Mouse (Mus musculus): ENCODE measurements at regions not wholly inside any gene's neighbourhood (a gene's known extent, or its start where the extent isn't known, plus 50 kb on each side); places are given as distances from the start of the nearest gene placed in this dataset.

DNA sequence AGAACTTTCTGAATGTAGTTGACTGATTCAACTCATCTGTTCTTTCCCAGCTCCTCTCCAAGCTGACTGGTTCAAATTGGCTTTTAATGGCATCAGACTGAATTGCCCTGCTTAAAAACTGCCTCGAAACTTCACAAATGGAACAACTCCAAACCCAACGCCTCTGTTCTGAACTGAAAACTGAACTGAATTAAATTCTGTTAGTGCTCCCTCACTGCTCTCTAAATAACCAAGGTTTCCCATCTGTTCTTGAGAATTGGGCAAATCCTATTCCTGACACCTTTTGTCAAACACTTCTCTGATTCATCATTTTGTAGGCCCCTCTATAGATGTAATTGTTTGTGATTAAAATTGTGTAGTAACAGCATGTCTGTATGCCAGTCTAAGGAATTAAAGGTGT is 932.2 kb upstream of the B3galt2 start:
- ATAC-seq (replicated peaks; ENCODE audit: low FRiP score) (no peak), DNase-seq (ENCODE audit: low spot score) (no peak)
- no peak overlapping the region for H3K4me2 ChIP-seq
- no peaks in the 10 kb centered on the region for H3K9me3 ChIP-seq (ENCODE audit: control insufficient read depth, low read length)
- no peaks in the 10 kb centered on the region for H3K36me3 ChIP-seq (ENCODE audit: control insufficient read depth, insufficient read depth, low read length)
- H3K9ac ChIP-seq (ENCODE audit: low read depth, low read length), result no peak overlapping the region
- no peak overlapping the region for H3K4me3 ChIP-seq (ENCODE audit: low read depth, low read length)
- H3K4me1 ChIP-seq (replicated peaks; ENCODE audit: control insufficient read depth, insufficient read depth, low read length), result no peaks in the 10 kb centered on the region
- no peak overlapping the region for H3K27ac ChIP-seq (ENCODE audit: low read depth, low read length)
- WGBS, result 77% methylated on average over 2 of the region's 2 CpGs
- H3K27me3 ChIP-seq (replicated peaks; ENCODE audit: control insufficient read depth, insufficient read depth, low read length), result no peaks in the 10 kb centered on the region

GRCm38 (mm10) chr1:142730259-142730658 is 910.2 kb upstream of the B3galt2 start:
- DNase-seq (ENCODE audit: low spot score) (no peak), ATAC-seq (replicated peaks; ENCODE audit: low FRiP score) (no peak)
- Histone ChIP-seq H3K27ac (ENCODE audit: low read depth, low read length) (no peak overlapping the region), H3K4me2 (no peak overlapping the region), H3K4me1 (replicated peaks; ENCODE audit: control insufficient read depth, insufficient read depth, low read length) (no peaks in the 10 kb centered on the region), H3K9me3 (ENCODE audit: control insufficient read depth, low read length) (no peaks in the 10 kb centered on the region), H3K36me3 (ENCODE audit: control insufficient read depth, insufficient read depth, low read length) (no peaks in the 10 kb centered on the region), H3K4me3 (ENCODE audit: low read depth, low read length) (no peak overlapping the region), H3K27me3 (replicated peaks; ENCODE audit: control insufficient read depth, insufficient read depth, low read length) (no peaks in the 10 kb centered on the region), H3K9ac (ENCODE audit: low read depth, low read length) (no peak overlapping the region)

DNA sequence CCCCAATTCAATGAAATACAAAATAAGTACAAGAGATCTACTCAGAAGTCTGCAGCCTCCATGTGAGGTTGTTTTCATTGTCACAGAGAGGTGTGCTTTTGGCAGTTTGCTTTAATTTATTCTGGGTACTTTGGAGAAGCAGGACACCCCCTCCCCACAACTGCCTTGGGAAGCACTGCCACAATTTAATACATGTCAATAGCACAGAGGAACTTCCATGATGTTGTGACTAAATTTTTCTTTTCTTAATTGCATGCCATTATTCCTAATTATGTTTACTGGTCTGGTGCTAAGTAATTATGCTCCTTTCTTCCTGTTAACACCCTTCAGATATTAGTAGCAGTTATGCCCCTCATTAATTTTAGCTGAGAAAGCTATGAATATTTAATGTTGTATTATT is 906.4 kb upstream of the B3galt2 start:
- no peak for DNase-seq (ENCODE audit: low spot score)
- Histone ChIP-seq H3K4me1 (replicated peaks; ENCODE audit: control insufficient read depth, insufficient read depth, low read length) (no peaks in the 10 kb centered on the region), H3K27me3 (replicated peaks; ENCODE audit: control insufficient read depth, insufficient read depth, low read length) (no peaks in the 10 kb centered on the region), H3K9ac (ENCODE audit: low read depth, low read length) (no peak overlapping the region), H3K36me3 (ENCODE audit: control insufficient read depth, insufficient read depth, low read length) (no peaks in the 10 kb centered on the region), H3K4me2 (no peak overlapping the region), H3K27ac (ENCODE audit: low read depth, low read length) (no peak overlapping the region), H3K9me3 (ENCODE audit: control insufficient read depth, low read length) (no peaks in the 10 kb centered on the region), H3K4me3 (ENCODE audit: low read depth, low read length) (no peak overlapping the region)
- no peak for ATAC-seq (replicated peaks; ENCODE audit: low FRiP score)

DNA sequence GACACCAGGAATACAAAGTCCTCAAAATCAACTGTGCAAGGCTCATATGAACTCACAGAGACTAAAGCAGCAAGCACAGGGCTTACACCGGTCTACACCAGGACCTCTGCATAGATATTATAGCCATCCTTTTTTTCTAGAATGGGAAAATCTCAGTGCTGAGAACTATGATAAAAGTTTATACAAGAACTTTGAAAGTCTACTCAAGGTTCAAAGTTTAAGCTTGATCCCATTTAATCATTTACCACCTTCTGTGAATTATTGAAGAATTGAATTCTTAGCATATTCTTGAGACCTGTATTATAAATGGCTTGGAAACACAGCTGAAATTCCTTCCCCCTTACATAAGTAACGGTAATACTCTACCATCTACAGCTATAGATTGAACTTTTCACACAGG is 902.1 kb upstream of the B3galt2 start:
- WGBS, result 82% methylated on average over 2 of the region's 2 CpGs
- Histone ChIP-seq H3K27me3 (replicated peaks; ENCODE audit: control insufficient read depth, insufficient read depth, low read length) (no peaks in the 10 kb centered on the region), H3K9ac (ENCODE audit: low read depth, low read length) (no peak overlapping the region), H3K9me3 (ENCODE audit: control insufficient read depth, low read length) (no peaks in the 10 kb centered on the region), H3K36me3 (ENCODE audit: control insufficient read depth, insufficient read depth, low read length) (no peaks in the 10 kb centered on the region), H3K4me3 (ENCODE audit: low read depth, low read length) (no peak overlapping the region), H3K4me2 (no peak overlapping the region), H3K27ac (ENCODE audit: low read depth, low read length) (no peak overlapping the region), H3K4me1 (replicated peaks; ENCODE audit: control insufficient read depth, insufficient read depth, low read length) (no peaks in the 10 kb centered on the region)
- ATAC-seq (replicated peaks; ENCODE audit: low FRiP score) (no peak), DNase-seq (ENCODE audit: low spot score) (no peak)

GRCm38 (mm10) chr1:142742307-142742706 is 898.2 kb upstream of the B3galt2 start:
- no peak overlapping the region for H3K4me2 ChIP-seq
- peak; percentile 68; the same call in 1 of the 2 replicates for ATAC-seq (replicated peaks; ENCODE audit: low FRiP score)
- no peaks in the 10 kb centered on the region for H3K36me3 ChIP-seq (ENCODE audit: control insufficient read depth, insufficient read depth, low read length)
- H3K27me3 ChIP-seq (replicated peaks; ENCODE audit: control insufficient read depth, insufficient read depth, low read length), result no peaks in the 10 kb centered on the region
- H3K4me1 ChIP-seq (replicated peaks; ENCODE audit: control insufficient read depth, insufficient read depth, low read length), result no peaks in the 10 kb centered on the region
- DNase-seq (ENCODE audit: low spot score), result no peak
- 6% methylated on average over 2 of the region's 2 CpGs for WGBS
- no peak overlapping the region for H3K4me3 ChIP-seq (ENCODE audit: low read depth, low read length)
- H3K27ac ChIP-seq (ENCODE audit: low read depth, low read length), result no peak overlapping the region
- no peaks in the 10 kb centered on the region for H3K9me3 ChIP-seq (ENCODE audit: control insufficient read depth, low read length)
- no peak overlapping the region for H3K9ac ChIP-seq (ENCODE audit: low read depth, low read length)

DNA sequence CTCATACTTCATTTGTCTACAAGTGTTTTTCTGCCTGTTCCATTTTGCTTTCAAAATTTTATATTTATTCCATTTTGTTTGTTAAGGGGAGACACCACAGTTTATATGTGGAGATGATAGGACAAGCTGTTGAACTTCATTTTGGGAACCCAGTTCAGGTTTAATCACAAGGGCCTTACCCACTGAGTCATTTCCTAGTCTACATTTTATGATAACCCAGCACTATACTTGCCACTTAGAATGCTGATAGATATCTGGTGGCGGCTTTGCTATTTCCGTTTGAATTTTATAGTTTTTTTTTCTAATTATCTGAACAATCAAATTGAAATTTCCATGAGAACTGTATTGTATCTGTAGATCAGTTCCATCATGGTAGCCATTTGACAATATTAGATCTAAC is 869.5 kb upstream of the B3galt2 start:
- H3K36me3 ChIP-seq (ENCODE audit: control insufficient read depth, insufficient read depth, low read length), result no peaks in the 10 kb centered on the region
- no peak overlapping the region for H3K9ac ChIP-seq (ENCODE audit: low read depth, low read length)
- no peak for ATAC-seq (replicated peaks; ENCODE audit: low FRiP score)
- 89% methylated on average over 2 of the region's 2 CpGs for WGBS
- no peak for DNase-seq (ENCODE audit: low spot score)
- H3K4me1 ChIP-seq (replicated peaks; ENCODE audit: control insufficient read depth, insufficient read depth, low read length), result no peaks in the 10 kb centered on the region
- H3K9me3 ChIP-seq (ENCODE audit: control insufficient read depth, low read length), result no peaks in the 10 kb centered on the region
- no peaks in the 10 kb centered on the region for H3K27me3 ChIP-seq (replicated peaks; ENCODE audit: control insufficient read depth, insufficient read depth, low read length)
- no peak overlapping the region for H3K27ac ChIP-seq (ENCODE audit: low read depth, low read length)
- H3K4me2 ChIP-seq, result no peak overlapping the region
- H3K4me3 ChIP-seq (ENCODE audit: low read depth, low read length), result no peak overlapping the region
